Mouse (Mus musculus) left cerebral cortex, adult 8-10 months (tissue): ENCODE data around the gene Gm20388. TPM values are rescaled to one million over a fixed set of nuclear protein-coding genes. Genes with fewer than 3 reads are reported as not detected.

Source experiments
- DNase-seq, 2 experiments: peaks; one replicate each; pipeline ENCODE4 v3.0.0; 2022; ENCODE audit warnings: low spot score in 2 of 2
- total RNA-seq, 4 experiments: library from RNA; stranded (reverse); gene quantifications; 2 replicates each; pipeline ENCODE4 v1.2.4; 2022

Gm20388 gene
- total RNA-seq, 4 experiments from 2014 or later = 10.4 to 20.8 (median 16.4) TPM

DNA sequence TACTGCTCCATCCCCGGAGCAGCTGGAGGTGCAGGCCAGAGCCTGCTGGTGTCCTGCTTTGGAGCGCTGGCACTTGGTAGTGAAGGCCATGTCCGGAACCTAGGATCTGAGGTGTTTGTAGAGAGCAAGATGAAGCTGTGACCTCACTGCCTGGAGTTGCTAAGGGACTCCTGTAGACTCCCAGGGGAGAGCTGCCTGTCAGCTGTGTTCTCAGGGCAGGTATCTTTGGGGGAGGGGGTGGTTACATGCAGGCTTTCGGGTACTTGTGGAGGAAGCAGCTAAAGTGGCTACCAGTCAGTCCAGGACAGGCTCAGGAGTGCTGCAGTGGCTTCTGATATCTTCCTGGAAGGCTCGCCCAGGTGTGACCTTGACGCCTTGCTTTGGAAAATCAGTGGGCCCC lies 4328.7 kb downstream of the Gm20388 start:
- DNase-seq = no peak

GRCm38 (mm10) chr8:124240932-124241331 lies 4330.3 kb downstream of the Gm20388 start:
- no peak for DNase-seq

DNA sequence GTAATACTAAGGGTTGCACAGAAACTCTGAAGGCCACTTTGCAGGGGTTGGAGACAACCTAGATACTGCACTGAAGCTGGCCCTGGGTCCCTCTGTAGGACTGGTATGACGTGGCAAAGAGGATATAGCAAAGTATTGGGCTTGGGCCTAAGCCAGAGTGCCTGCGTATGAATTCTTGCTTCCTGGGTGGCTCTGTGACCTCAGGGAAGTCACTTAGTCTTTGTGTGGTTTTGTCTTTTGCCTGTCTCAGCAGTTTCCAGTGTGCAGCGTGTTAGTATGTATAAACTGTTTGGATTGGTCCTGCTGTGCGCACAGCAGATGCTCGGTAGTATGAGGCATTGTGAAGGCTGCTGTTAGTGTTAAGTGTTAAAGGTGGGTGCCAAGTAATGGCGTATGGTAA lies 4331.6 kb downstream of the Gm20388 start:
- no peak for DNase-seq

- no peak for DNase-seq
These were observed 4332.3 kb downstream of the Gm20388 start for GRCm38 (mm10) chr8:124242913-124243312.

- DNase-seq = no peak
These were observed 4336.9 kb downstream of the Gm20388 start for GRCm38 (mm10) chr8:124247581-124247980.

- no peak for DNase-seq
These were observed 4338.0 kb downstream of the Gm20388 start for GRCm38 (mm10) chr8:124248688-124249087.

DNA sequence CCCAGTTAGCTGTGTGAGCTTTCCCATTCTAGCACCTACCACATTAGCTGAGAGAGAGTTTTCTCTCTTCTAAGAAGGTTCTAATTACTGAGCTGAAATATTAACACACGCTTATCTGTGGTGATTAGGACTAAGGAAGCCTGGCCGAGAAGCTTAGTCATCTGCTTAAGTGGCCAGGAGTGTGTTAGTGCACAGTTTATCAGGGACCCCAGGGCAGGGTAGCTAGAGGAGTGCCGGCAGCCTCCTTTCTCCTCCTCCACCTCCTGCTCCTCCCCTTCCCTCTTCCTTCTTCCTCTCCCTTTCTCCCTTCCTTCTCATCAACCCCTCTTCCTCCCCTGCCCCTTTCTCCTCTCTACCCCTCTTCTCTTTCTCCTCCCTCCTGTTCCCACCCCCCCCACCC lies 4339.6 kb downstream of the Gm20388 start:
- no peak for DNase-seq

DNA sequence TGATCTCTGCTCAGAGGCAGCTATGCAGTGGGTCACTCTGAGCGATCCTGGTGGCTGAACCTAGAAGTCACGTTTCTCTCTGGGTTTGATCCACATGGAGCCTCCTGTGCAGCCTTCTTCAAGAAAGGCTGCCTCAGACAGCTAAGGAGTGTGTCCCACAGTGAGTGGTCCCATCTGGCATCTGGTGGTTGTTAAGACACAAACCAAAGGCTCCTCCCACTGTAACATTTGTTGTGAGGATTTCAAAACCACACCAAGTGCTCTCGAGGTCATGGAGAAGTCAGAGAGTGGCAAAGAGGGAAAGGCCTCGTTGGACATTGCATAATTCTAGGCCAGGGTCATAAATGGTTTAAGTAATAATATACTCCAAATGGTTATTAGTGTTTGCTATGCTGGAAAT lies 4340.1 kb downstream of the Gm20388 start:
- DNase-seq = no peak

DNA sequence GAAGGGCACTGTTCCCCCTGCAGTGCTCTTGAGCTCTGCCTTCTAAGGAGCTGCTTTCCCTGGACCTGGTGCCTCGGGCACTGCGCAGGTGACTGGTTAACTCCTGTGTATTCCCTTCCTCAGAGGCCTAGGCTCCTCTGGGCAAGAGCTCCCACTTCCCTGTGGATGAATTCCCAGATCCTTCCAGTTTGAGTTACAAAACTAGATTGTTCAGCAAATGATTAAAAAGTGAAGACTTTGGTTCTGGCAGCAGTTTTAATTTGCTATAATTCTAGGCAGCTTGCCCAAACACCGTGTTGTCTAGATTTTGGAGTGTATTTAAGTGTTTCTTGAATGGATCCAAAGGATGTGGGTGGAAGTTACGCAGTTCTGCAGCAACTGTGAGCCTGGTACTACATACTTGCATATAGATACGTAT lies 4341.9 kb downstream of the Gm20388 start:
- no peak for DNase-seq

DNA sequence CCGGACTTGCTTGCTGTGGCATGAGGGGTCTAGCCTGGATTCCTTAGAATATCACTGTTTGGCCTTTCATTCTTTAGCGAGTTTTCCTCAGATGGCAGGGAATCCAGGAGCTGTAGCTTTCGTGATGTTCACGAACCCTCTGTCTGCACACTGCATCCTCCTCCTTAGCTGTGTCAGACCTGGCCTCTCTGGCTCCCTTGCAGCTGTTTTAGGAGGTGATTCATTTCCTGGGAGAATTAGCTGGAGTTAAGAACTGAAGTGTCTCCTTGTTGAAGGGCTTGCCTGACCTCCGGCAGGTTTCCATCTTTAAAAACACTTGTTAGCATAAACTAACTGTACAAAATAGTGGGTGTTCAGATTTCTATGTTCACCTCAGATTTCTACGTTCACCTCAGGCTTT lies 4343.3 kb downstream of the Gm20388 start:
- DNase-seq = no peak

DNA sequence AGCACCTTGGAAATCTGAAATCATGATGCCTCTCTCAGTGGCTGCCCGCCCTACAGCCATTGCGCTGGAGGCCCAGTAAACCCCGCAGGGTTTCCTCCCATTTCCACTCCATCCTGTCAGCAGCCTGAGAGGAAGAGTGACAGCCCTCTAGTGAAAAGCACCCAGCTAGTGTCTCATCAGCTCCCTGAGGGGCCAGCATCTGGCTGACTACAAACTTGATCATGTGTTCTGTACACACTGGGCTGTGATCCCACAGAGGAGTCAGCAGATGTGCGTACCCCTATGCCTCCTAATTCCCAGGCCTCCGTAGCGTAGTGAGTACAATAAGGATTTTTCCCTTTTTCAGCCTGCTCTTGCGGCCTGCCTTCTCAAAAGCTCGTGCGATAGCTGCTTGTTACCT lies 4346.2 kb downstream of the Gm20388 start:
- no peak for DNase-seq

- DNase-seq = peak; percentile 29 to 53
These were observed 4346.7 kb downstream of the Gm20388 start for GRCm38 (mm10) chr8:124257363-124257762.

- DNase-seq = no peak
These were observed 4348.5 kb downstream of the Gm20388 start for GRCm38 (mm10) chr8:124259146-124259545.

- no peak for DNase-seq
These were observed 4349.3 kb downstream of the Gm20388 start for GRCm38 (mm10) chr8:124259925-124260324.

GRCm38 (mm10) chr8:124260371-124260770 lies 4349.7 kb downstream of the Gm20388 start:
- DNase-seq = no peak

DNA sequence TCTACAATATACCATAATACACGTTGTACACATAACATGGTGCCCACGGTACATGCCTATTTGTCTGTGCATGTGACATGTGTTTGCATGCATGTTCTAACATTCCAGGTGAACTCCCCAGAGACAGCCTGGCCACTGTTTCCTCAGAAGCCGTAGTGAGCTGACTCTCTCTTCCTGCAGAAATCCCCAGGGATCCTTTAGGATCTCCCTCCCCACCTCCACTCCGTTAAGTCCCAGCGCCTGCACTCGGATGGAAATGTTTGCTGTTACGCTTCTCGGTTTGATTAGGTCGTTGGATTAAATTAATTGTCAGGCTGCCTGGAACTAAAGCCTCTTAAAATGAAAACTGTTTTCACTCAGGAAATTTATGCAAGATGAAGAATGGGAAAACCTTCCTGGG lies 4352.4 kb downstream of the Gm20388 start:
- DNase-seq = no peak

- no peak for DNase-seq
These were observed 4353.4 kb downstream of the Gm20388 start for GRCm38 (mm10) chr8:124264032-124264431.

DNA sequence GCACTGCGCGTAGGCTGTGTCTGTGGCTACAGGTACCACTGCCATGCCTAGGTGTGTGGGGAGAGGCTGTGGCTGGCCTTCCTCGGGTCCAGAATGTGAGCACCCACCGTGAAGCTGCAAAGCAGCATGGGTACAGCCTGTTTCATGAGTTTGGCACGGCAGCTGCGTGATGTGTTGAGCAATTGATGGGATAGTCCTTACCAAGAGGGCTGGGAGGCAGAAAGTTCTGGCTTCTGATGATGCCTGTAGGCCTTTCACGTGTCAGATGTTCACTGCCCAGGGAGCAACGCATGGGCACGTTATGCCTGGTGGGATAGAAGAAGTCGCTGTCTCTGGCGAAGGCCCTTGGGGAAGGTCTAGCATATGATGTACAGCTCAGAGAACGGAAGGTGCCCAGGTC lies 4354.0 kb downstream of the Gm20388 start:
- no peak for DNase-seq

- no peak for DNase-seq
These were observed 4354.5 kb downstream of the Gm20388 start for GRCm38 (mm10) chr8:124265130-124265529.

DNA sequence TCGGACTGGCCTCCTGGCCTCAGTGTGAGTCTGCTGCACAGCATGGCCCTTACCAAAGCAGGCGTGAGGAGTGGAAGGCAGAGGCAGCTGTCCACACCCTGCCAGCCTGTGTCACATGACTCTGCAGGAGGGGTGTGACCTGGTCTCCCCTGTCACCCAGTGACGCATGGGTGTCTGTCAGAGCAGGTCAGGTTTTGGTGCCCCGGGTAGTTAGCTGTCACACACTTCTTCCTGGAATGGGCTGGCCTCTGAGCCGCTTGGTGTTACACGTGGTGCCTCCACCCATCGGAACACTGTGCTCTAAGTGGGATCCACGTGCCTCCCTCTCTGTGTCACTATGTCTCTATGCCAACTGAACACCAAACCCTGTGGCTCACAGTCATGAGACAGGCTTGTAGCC lies 4355.2 kb downstream of the Gm20388 start:
- DNase-seq = no peak

- DNase-seq = no peak
These were observed 4356.6 kb downstream of the Gm20388 start for GRCm38 (mm10) chr8:124267206-124267605.

DNA sequence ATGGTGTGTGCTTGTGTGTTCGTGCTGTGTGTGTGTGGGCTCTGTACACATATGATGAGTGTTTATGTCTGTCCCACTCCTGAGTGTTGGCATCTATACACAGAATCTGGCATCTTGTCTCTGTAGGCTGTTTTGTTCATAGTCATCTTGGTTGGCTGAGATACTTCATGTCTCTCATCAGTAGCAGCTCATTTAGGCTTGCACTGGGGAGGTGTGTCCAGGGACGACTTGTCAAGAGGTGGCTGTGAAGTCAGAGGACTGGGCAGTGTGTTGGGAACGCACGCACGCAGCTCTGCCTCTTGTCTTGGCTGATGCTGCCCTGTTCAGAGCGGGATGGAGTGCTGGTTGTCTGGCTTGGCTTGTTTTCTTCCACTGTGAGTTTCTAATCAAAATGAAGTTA lies 4359.9 kb downstream of the Gm20388 start:
- DNase-seq = no peak

DNA sequence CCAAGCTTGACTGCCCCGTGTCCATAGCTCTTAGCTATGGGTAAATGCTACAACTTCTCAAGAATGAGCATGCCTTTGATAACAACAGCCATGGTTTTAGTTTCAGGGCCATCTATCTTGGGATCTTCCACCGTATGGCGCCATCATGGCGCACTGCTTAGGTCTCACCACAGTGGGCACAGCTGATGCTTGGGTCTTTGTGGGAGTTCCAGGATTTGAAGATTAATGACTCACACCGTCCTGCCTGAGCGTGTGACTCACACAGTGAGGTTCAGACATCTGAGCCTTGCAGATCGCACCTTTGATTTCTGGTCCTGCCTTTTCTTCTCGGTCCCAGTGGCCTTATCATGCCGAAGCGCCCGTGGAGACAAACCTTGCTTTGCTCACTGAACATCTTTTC lies 4360.3 kb downstream of the Gm20388 start:
- no peak for DNase-seq

- DNase-seq = no peak
These were observed 4360.9 kb downstream of the Gm20388 start for GRCm38 (mm10) chr8:124271518-124271917.
